In the genomic region with DNA sequence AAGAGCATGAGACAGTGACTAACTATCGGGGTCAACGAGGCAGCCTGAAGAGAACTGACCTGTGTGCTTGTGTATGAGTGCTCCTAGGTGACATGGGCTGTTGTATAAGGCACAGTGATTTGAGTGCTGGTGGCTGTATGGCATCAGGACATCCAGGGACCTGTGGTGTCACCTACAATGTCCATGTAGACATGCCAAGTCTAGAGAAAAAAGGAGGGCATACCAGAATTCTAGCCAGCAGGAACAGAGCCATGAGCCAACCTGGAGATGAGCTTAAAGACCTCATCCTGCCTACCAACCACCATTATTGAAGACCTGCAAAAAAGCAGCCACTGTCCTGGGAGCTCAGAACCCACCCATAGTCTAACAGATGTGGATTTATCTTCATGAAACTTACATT, we compare ENCODE assay signal across 22 mouse cellular contexts.
A peak's percentile ranks its signal among the peaks of the same experiment; 100 is the strongest.
DNase-seq lines count a peak whose midpoint lies in the region; ATAC-seq and TF ChIP-seq lines count a peak whose summit lies in the region.
"Had no signal": no experiment of that assay in that cellular context is flagged by ENCODE, and none has a peak within 500 bp of the region (broad histone marks: within the 10 kb centered on the region; RNA-seq: fewer than 3 reads in every experiment).

No protein-coding gene starts in this region.

- no peaks in the 10 kb centered on the region for H3K4me1 ChIP-seq in heart, embryonic 10.5 days
- H3K4me1 ChIP-seq in heart, adult 2 months (ENCODE audit: control insufficient read depth, insufficient read depth, low read length) = peaks cover 2% of the 10 kb centered on the region; the same call in 1 of the 2 replicates
- H3K4me1 ChIP-seq: forebrain, embryonic 10.5 days; heart, embryonic 15.5 days had no signal

- no peak for TF ChIP-seq EP300 in heart, adult 2 months (IDR thresholded peaks at IDR 0.05; ENCODE audit: insufficient read depth, low read depth, low read length)

- ATAC-seq in cerebellum, adult (ENCODE audit: insufficient number of reproducible peaks, low FRiP score, low TSS enrichment) = peak; percentile 54
- ATAC-seq: activated CD4-positive, CD25-positive, alpha-beta regulatory T cell, adult 4 months; forebrain, embryonic 14.5 days; hindbrain, postnatal 0 days; inflammation-experienced regulatory T-cells, adult 6 months; intestine, embryonic 16.5 days had no signal

- H3K27ac ChIP-seq in heart, embryonic 10.5 days = no peak overlapping the region
- H3K27ac ChIP-seq in heart, adult 2 months = no peak overlapping the region
- H3K27ac ChIP-seq: forebrain, embryonic 10.5 days; heart, embryonic 15.5 days; hindbrain, embryonic 14.5 days; hindbrain, postnatal 0 days had no signal

- TF ChIP-seq POLR2A in heart, adult 2 months (IDR thresholded peaks at IDR 0.05; ENCODE audit: insufficient read depth, low read depth, low read length) = no peak

- no peaks in the 10 kb centered on the region for H3K79me2 ChIP-seq in heart, adult 2 months (replicated peaks; ENCODE audit: control insufficient read depth, insufficient read depth, low read length)

- no peaks in the 10 kb centered on the region for H3K9me3 ChIP-seq in heart, embryonic 10.5 days
- H3K9me3 ChIP-seq: heart, embryonic 15.5 days had no signal

- H3K9ac ChIP-seq in heart, adult 2 months (ENCODE audit: low read depth, low read length) = no peak overlapping the region
- H3K9ac ChIP-seq: heart, embryonic 12.5 days; heart, embryonic 15.5 days; hindbrain, embryonic 14.5 days had no signal

- H3K4me3 ChIP-seq in heart, embryonic 10.5 days = no peak overlapping the region
- H3K4me3 ChIP-seq in heart, adult 2 months = no peak overlapping the region
- H3K4me3 ChIP-seq: forebrain, embryonic 10.5 days; heart, embryonic 12.5 days; heart, embryonic 15.5 days had no signal

- WGBS in heart, embryonic 10.5 days = 90% methylated on average over 2 of the region's 2 CpGs
- 91% methylated on average over 2 of the region's 2 CpGs for WGBS in heart, adult 2 months

- no peaks in the 10 kb centered on the region for H3K27me3 ChIP-seq in heart, embryonic 10.5 days (ENCODE audit: insufficient read depth, poor library complexity, severe bottlenecking)
- H3K27me3 ChIP-seq in heart, adult 2 months (ENCODE audit: control insufficient read depth, insufficient read depth, low read length) = no peaks in the 10 kb centered on the region
- H3K27me3 ChIP-seq: heart, embryonic 12.5 days; heart, embryonic 15.5 days had no signal

- DNase-seq in cerebellum, adult 9-10 months = no peak
- peak; percentile 45 to 57 for DNase-seq in cerebellum, postnatal 14 days
- DNase-seq in cerebellum, adult 11 months = no peak
- DNase-seq in heart, embryonic 10.5 days (ENCODE audit: low spot score) = peak; percentile 38
- no peak for DNase-seq in heart, adult 2 months
- DNase-seq: adrenal gland, adult 8-10 months; adrenal gland, postnatal 25 days; gastrocnemius, postnatal 25 days; heart, postnatal 14 days; heart, postnatal 4 days; kidney, adult 18-20 months; kidney, adult 9 months had no signal

- intact Hi-C loops in heart, adult 2 months (cut with DNase I) = no loop called here

- TF ChIP-seq CTCF in heart, adult 2 months (IDR thresholded peaks at IDR 0.05) = no peak

- no peaks in the 10 kb centered on the region for H3K36me3 ChIP-seq in heart, embryonic 10.5 days
- no peaks in the 10 kb centered on the region for H3K36me3 ChIP-seq in heart, adult 2 months (ENCODE audit: control insufficient read depth, insufficient read depth, low read length)
- H3K36me3 ChIP-seq: forebrain, embryonic 10.5 days; heart, embryonic 12.5 days; heart, embryonic 15.5 days had no signal

Comparison
In these comparisons a context has a peak if more than half of its experiments do, and no peak if none do; other contexts are left out.
1. DNase-seq: peak in cerebellum, postnatal 14 days (2 of 2) and heart, embryonic 10.5 days (single experiment); none in cerebellum, adult 9-10 months (single experiment), cerebellum, adult 11 months (single experiment) and heart, adult 2 months (0 of 2).